Mouse (Mus musculus): ENCODE measurements around the gene Mif. TPM values are rescaled to one million over a fixed set of nuclear protein-coding genes. Genes with fewer than 3 reads are reported as not detected.
"Not testable (repeated sequence)": the region's sequence is repeated elsewhere in the genome, so short reads cannot be mapped to it uniquely, and the experiment has no call there.

Gene Mif
- 479 and 563 TPM in 2 replicates for polyA plus RNA-seq (2012; rRNA removed)

DNA sequence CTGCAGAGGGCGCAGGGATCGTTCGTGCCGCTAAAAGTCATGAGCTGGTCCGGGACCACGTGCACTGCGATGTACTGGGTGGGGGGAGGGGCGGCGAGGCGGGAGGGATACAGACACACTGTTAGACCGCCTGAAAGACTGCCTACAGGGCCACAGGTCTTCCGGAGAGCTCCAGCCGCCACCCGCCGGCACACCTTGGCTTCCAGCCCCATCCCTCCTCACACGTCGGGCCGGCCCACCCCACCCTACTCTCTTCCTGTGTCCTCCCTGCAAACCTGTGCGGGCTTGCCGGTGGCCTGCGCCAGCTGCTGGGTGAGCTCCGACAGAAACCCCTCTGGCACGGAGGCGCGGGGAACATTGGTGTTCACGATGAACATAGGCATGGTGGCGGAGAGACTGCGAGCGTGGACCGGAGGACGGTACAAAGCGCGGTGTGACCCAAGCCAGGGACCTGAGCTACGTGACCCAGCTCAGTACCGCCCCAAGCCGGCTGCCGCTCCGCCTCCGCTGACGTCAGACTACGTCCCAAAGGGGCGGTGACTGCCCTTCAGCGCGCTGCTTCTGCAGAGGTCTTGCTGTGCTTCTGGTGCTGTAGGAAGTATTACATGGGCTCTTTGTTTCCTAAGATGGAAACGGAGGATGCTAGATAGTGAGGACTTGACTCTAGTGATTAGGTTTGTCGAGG, at the start of gene Mif:
Gene Mif, minus strand, starts transcription at position 455 of the 685 bp plus-strand sequence.
- H3K4me1 ChIP-seq (ENCODE audit: control insufficient read depth, insufficient read depth, low read length), result not testable (repeated sequence)
- under 1% methylated on average over 46 of the region's 46 CpGs for WGBS
- peak; percentile 68; the same call in 1 of the 2 replicates for TF ChIP-seq POLR2A (IDR thresholded peaks at IDR 0.05; ENCODE audit: borderline replicate concordance, extremely low read depth, low read depth, low read length)
- DNase-seq, result peak; percentile 83
- peak within 1 kb of the TSS; percentile 86 for H3K4me3 ChIP-seq (replicated peaks; ENCODE audit: extremely low read depth, low read depth, low read length)

GRCm38 (mm10) chr10:75906882-75907281, 46.8 kb upstream of the Mif start:
- H3K4me3 ChIP-seq (replicated peaks; ENCODE audit: extremely low read depth, low read depth, low read length), result no peak overlapping the region
- 92% methylated on average over 4 of the region's 4 CpGs for WGBS
- H3K4me1 ChIP-seq (ENCODE audit: control insufficient read depth, insufficient read depth, low read length), result no peaks in the 10 kb centered on the region
- no peak for DNase-seq
- TF ChIP-seq POLR2A (IDR thresholded peaks at IDR 0.05; ENCODE audit: borderline replicate concordance, extremely low read depth, low read depth, low read length), result no peak
- no peak for TF ChIP-seq CTCF (IDR thresholded peaks at IDR 0.05; ENCODE audit: insufficient read depth, low read length)

- Histone ChIP-seq H3K4me1 (ENCODE audit: control insufficient read depth, insufficient read depth, low read length) (no peaks in the 10 kb centered on the region), H3K4me3 (replicated peaks; ENCODE audit: extremely low read depth, low read depth, low read length) (no peak overlapping the region)
- DNase-seq, result no peak
- TF ChIP-seq CTCF (IDR thresholded peaks at IDR 0.05; ENCODE audit: insufficient read depth, low read length) (no peak), POLR2A (IDR thresholded peaks at IDR 0.05; ENCODE audit: borderline replicate concordance, extremely low read depth, low read depth, low read length) (no peak)
- 78% methylated on average over 5 of the region's 5 CpGs for WGBS
These were observed 44.4 kb upstream of the Mif start for GRCm38 (mm10) chr10:75904391-75904790.

DNA sequence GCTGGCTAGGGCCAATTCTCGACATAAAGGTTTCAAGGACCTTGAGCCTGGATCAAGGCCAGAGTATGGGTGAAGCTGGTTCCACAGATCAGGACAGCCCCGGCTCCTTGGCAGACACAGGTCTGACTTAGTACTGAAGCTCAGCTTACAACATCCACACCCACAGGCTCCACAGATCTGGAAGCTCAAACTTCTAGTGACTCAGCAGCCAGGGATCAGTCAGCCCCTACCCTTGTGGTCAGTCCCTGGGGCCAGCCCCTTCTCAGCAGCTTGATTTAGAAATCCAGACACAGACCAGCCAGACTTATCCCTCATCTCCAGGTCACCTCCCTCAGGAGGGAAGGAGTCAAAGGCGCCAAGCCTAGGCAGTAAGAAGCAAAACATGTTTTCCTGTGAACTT, 38.8 kb upstream of the Mif start:
- no peak for DNase-seq
- TF ChIP-seq POLR2A (IDR thresholded peaks at IDR 0.05; ENCODE audit: borderline replicate concordance, extremely low read depth, low read depth, low read length) (no peak), CTCF (IDR thresholded peaks at IDR 0.05; ENCODE audit: insufficient read depth, low read length) (no peak)
- 0 out of 2 replicates have a peak, but pooled peaks cover 3% of the 10 kb centered on the region for H3K4me1 ChIP-seq (ENCODE audit: control insufficient read depth, insufficient read depth, low read length)
- H3K4me3 ChIP-seq (replicated peaks; ENCODE audit: extremely low read depth, low read depth, low read length), result no peak overlapping the region
- 32% methylated on average over 3 of the region's 3 CpGs for WGBS

GRCm38 (mm10) chr10:75898039-75898564, 38.1 kb upstream of the Mif start:
- WGBS, result 54% methylated on average over 6 of the region's 6 CpGs
- no peak overlapping the region for H3K4me3 ChIP-seq (replicated peaks; ENCODE audit: extremely low read depth, low read depth, low read length)
- no peak for TF ChIP-seq POLR2A (IDR thresholded peaks at IDR 0.05; ENCODE audit: borderline replicate concordance, extremely low read depth, low read depth, low read length)
- TF ChIP-seq CTCF (IDR thresholded peaks at IDR 0.05; ENCODE audit: insufficient read depth, low read length), result no peak
- DNase-seq, result no peak
- H3K4me1 ChIP-seq (ENCODE audit: control insufficient read depth, insufficient read depth, low read length), result 0 out of 2 replicates have a peak, but pooled peaks cover 3% of the 10 kb centered on the region

DNA sequence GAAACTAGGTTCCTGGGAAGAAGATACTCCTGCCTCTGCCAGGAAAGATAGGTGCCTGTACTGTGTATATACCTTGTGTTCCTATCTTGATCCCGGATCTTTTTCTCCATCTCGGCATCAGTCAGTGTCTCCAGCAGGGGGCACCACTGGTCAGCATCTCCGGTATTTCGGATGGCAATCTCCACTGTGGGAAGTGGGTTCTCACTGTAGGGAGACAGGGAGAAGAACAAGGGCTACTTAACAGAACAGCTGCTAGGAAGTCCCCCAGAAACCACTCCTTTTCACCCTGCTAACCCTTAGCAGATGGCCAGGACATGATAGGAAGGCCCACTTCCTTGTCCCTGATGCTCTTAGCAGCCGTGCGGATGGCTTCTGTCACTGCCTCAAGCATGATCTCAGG, 37.3 kb upstream of the Mif start:
- Histone ChIP-seq H3K4me3 (replicated peaks; ENCODE audit: extremely low read depth, low read depth, low read length) (no peak overlapping the region), H3K4me1 (ENCODE audit: control insufficient read depth, insufficient read depth, low read length) (0 out of 2 replicates have a peak, but pooled peaks cover 3% of the 10 kb centered on the region)
- 31% methylated on average over 6 of the region's 6 CpGs for WGBS
- peak; percentile 80 for DNase-seq
- no peak for TF ChIP-seq POLR2A (IDR thresholded peaks at IDR 0.05; ENCODE audit: borderline replicate concordance, extremely low read depth, low read depth, low read length)
- peak; percentile 87 for TF ChIP-seq CTCF (IDR thresholded peaks at IDR 0.05; ENCODE audit: insufficient read depth, low read length)

GRCm38 (mm10) chr10:75896208-75896607, 36.2 kb upstream of the Mif start:
- DNase-seq, result no peak
- 0 out of 2 replicates have a peak, but pooled peaks cover 3% of the 10 kb centered on the region for H3K4me1 ChIP-seq (ENCODE audit: control insufficient read depth, insufficient read depth, low read length)
- H3K4me3 ChIP-seq (replicated peaks; ENCODE audit: extremely low read depth, low read depth, low read length), result no peak overlapping the region
- TF ChIP-seq CTCF (IDR thresholded peaks at IDR 0.05; ENCODE audit: insufficient read depth, low read length) (no peak), POLR2A (IDR thresholded peaks at IDR 0.05; ENCODE audit: borderline replicate concordance, extremely low read depth, low read depth, low read length) (no peak)
- WGBS, result 94% methylated on average over 1 of the region's 1 CpGs

GRCm38 (mm10) chr10:75895730-75896129, 35.7 kb upstream of the Mif start:
- H3K4me3 ChIP-seq (replicated peaks; ENCODE audit: extremely low read depth, low read depth, low read length), result no peak overlapping the region
- H3K4me1 ChIP-seq (ENCODE audit: control insufficient read depth, insufficient read depth, low read length), result 0 out of 2 replicates have a peak, but pooled peaks cover 3% of the 10 kb centered on the region
- no peak for DNase-seq
- WGBS, result 93% methylated on average over 5 of the region's 5 CpGs
- TF ChIP-seq POLR2A (IDR thresholded peaks at IDR 0.05; ENCODE audit: borderline replicate concordance, extremely low read depth, low read depth, low read length), result no peak

DNA sequence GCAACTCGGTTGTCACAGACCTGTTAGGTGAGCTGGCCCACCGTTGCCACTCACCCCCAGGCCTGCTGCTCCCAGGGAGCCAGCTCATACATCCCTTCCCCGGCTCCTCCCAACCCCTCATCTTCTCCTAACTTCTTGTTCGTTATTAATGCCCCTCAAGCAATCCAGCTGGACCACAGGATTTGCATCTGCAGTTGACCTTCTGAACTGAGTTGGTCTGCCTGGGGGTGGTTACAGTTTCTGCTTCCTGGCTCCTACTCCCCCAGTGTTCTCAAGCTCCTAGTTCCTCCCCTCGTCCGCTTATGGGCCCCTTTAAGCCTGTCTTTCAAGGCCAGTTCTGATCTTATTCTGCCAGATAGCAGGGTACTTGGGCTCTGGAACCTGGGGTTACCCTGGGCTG, 34.6 kb upstream of the Mif start:
- Histone ChIP-seq H3K4me3 (replicated peaks; ENCODE audit: extremely low read depth, low read depth, low read length) (no peak overlapping the region), H3K4me1 (ENCODE audit: control insufficient read depth, insufficient read depth, low read length) (0 out of 2 replicates have a peak, but pooled peaks cover 3% of the 10 kb centered on the region)
- DNase-seq, result no peak
- TF ChIP-seq POLR2A (IDR thresholded peaks at IDR 0.05; ENCODE audit: borderline replicate concordance, extremely low read depth, low read depth, low read length) (no peak), CTCF (IDR thresholded peaks at IDR 0.05; ENCODE audit: insufficient read depth, low read length) (no peak)
- 75% methylated on average over 6 of the region's 6 CpGs for WGBS
